In the genomic region with DNA sequence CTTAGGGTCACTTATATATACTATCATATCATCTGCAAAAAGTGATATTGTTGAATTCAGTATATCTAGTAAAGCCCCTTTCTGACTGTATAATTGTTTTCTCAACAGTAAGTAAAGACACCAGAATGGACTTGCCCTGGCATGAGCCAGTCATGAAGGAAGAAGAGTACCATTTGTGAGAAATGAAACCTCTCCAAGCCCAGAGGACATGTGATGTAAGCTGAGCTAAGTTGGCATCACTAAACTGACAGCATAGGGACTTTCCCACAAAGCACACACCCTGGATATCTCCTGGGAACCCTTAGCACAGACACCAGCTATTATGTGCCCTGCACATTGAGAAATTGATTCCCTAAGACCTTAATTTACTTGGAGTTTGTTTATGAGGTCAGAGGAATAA, we compare ENCODE assay signal across 26 mouse cellular contexts. TPM values are rescaled to one million over a fixed set of nuclear protein-coding genes. Genes with fewer than 3 reads are reported as not detected.
DNase-seq lines count a peak whose midpoint lies in the region; ATAC-seq and TF ChIP-seq lines count a peak whose summit lies in the region.
"Had no signal": no experiment of that assay in that cellular context is flagged by ENCODE, and none has a peak within 500 bp of the region (broad histone marks: within the 10 kb centered on the region; RNA-seq: fewer than 3 reads in every experiment).

No protein-coding gene starts in this region.

- H3K36me3 ChIP-seq in heart, embryonic 12.5 days, result no peaks in the 10 kb centered on the region
- no peaks in the 10 kb centered on the region for H3K36me3 ChIP-seq in CH12.LX (replicated peaks in 1 of 2; ENCODE audit: control insufficient read depth in 1 of 2, insufficient read depth in 1 of 2, low read length in 1 of 2)
- H3K36me3 ChIP-seq: embryonic facial prominence, embryonic 13.5 days; forebrain, embryonic 10.5 days; forebrain, embryonic 12.5 days had no signal

- TF ChIP-seq EP300 in CH12.LX (IDR thresholded peaks at IDR 0.05; ENCODE audit: low read length), result peak; percentile 53

- dilution Hi-C loops in CH12.LX (cut with MboI; ENCODE audit: extremely low pct_ligation_motif_present, extremely low pct_unique_long_range_greater_than_20kb, low sequenced_read_pairs), result no loop called here

- H3K4me1 ChIP-seq in heart, embryonic 12.5 days (replicated peaks), result no peaks in the 10 kb centered on the region
- H3K4me1 ChIP-seq in CH12.LX (ENCODE audit: control insufficient read depth in 1 of 2, insufficient read depth in 2 of 2), result peaks cover 2 to 15% of the 10 kb centered on the region in 2 experiments; a peak in 2 of 4 replicates
- H3K4me1 ChIP-seq: embryonic facial prominence, embryonic 13.5 days; forebrain, embryonic 10.5 days; forebrain, embryonic 12.5 days had no signal

- DNase-seq in heart, adult 11 months, result peak; percentile 13
- DNase-seq in CH12.LX (ENCODE audit: extremely low read depth), result peak; percentile 65
- DNase-seq in fat pad, adult 2 months (ENCODE audit: extremely low read depth, low read depth, low spot score), result peak; percentile 66
- no peak for DNase-seq in T-cell, adult 2 months (ENCODE audit: low spot score)
- DNase-seq in urinary bladder, adult 2 months (ENCODE audit: low spot score), result no peak
- DNase-seq in heart, postnatal 25 days (ENCODE audit: low spot score), result no peak
- DNase-seq: adrenal gland, adult 2 months; adrenal gland, postnatal 14 days; adrenal gland, postnatal 36 days; B cell, adult 2 months; cerebellum, adult 11-12 months; cerebellum, adult 2 months; cerebellum, adult 9-10 months; cerebellum, postnatal 10 days; cerebellum, postnatal 25 days had no signal

- intact Hi-C loops in heart, postnatal 25 days (cut with DNase I), result no loop called here

- ATAC-seq in heart, embryonic 12.5 days (ENCODE audit: insufficient number of reproducible peaks, low FRiP score), result no peak
- ATAC-seq: activated CD4-positive, CD25-positive, alpha-beta regulatory T cell, adult 4 months; CD4-positive, CD25-positive, alpha-beta regulatory T cell, adult 4 months; forebrain, embryonic 14.5 days; forebrain, embryonic 16.5 days had no signal

- H3K27ac ChIP-seq in heart, embryonic 12.5 days (ENCODE audit: poor library complexity, severe bottlenecking), result no peak overlapping the region
- H3K27ac ChIP-seq in CH12.LX (ENCODE audit: insufficient read depth, low read depth), result no peak overlapping the region
- H3K27ac ChIP-seq: embryonic facial prominence, embryonic 13.5 days; forebrain, embryonic 10.5 days; forebrain, embryonic 12.5 days had no signal

- no peak for TF ChIP-seq POLR2A in CH12.LX (IDR thresholded peaks at IDR 0.05; ENCODE audit: low read depth, low read length)

- H3K4me2 ChIP-seq in heart, embryonic 12.5 days, result no peak overlapping the region
- H3K4me2 ChIP-seq in CH12.LX (ENCODE audit: insufficient read depth, low read depth, poor library complexity, severe bottlenecking), result no peak overlapping the region
- H3K4me2 ChIP-seq: embryonic facial prominence, embryonic 13.5 days; forebrain, embryonic 12.5 days had no signal

- H3K27me3 ChIP-seq in heart, embryonic 12.5 days (replicated peaks), result 0 out of 2 replicates have a peak, but pooled peaks cover 2% of the 10 kb centered on the region
- peaks cover 2% of the 10 kb centered on the region for H3K27me3 ChIP-seq in CH12.LX (replicated peaks)
- H3K27me3 ChIP-seq: embryonic facial prominence, embryonic 13.5 days; forebrain, embryonic 12.5 days had no signal

- H3K9ac ChIP-seq in heart, embryonic 12.5 days, result no peak overlapping the region
- no peak overlapping the region for H3K9ac ChIP-seq in CH12.LX (ENCODE audit: insufficient read depth, low read depth)
- H3K9ac ChIP-seq: embryonic facial prominence, embryonic 13.5 days; forebrain, embryonic 12.5 days had no signal

- no peak overlapping the region for H3K4me3 ChIP-seq in heart, embryonic 12.5 days
- no peak overlapping the region for H3K4me3 ChIP-seq in CH12.LX (replicated peaks in 1 of 3; ENCODE audit: low read depth in 2 of 3, low read length in 2 of 3, poor library complexity in 1 of 3)
- H3K4me3 ChIP-seq: embryonic facial prominence, embryonic 13.5 days; forebrain, embryonic 10.5 days; forebrain, embryonic 12.5 days had no signal

- TF ChIP-seq RAD21 in CH12.LX (IDR thresholded peaks at IDR 0.05; ENCODE audit: low read depth, low read length), result no peak

- TF ChIP-seq CTCF in CH12.LX (conservative IDR thresholded peaks at IDR 0.05 in 1 of 2, IDR thresholded peaks at IDR 0.05 in 1 of 2; ENCODE audit: low read depth in 2 of 2, low read length in 2 of 2), result no peak

- no peaks in the 10 kb centered on the region for H3K9me3 ChIP-seq in heart, embryonic 12.5 days (replicated peaks)
- H3K9me3 ChIP-seq in CH12.LX (replicated peaks; ENCODE audit: low read length), result no peaks in the 10 kb centered on the region
- H3K9me3 ChIP-seq: embryonic facial prominence, embryonic 13.5 days; forebrain, embryonic 10.5 days; forebrain, embryonic 12.5 days had no signal

- in situ Hi-C loops in CH12.LX (cut with MboI; ENCODE audit: low pct_ligation_motif_present, low pct_unique_long_range_greater_than_20kb, low sequenced_read_pairs), result no loop called here

- H3K79me2 ChIP-seq in CH12.LX (replicated peaks; ENCODE audit: control insufficient read depth, extremely low read depth, insufficient read depth, poor library complexity, severe bottlenecking), result no peaks in the 10 kb centered on the region

TF ChIP-seq in CH12.LX, 34 proteins besides CTCF, POLR2A, EP300 and RAD21 (continues in another document):
- TF ChIP-seq CHD1 (IDR thresholded peaks at IDR 0.05; ENCODE audit: low read depth, low read length) (no peak), SIN3A (IDR thresholded peaks at IDR 0.05; ENCODE audit: low read length) (no peak), NRF1 (IDR thresholded peaks at IDR 0.05; ENCODE audit: low read depth, low read length) (no peak), MXI1 (IDR thresholded peaks at IDR 0.05; ENCODE audit: low read depth, low read length) (peak; percentile 32; the same call in 1 of the 2 replicates), ZC3H11A (IDR thresholded peaks at IDR 0.05; ENCODE audit: low read depth, low read length) (no peak), MAFK (IDR thresholded peaks at IDR 0.05; ENCODE audit: insufficient replicate concordance, low read length) (no peak), KAT2A (IDR thresholded peaks at IDR 0.05; ENCODE audit: insufficient replicate concordance, low read length) (no peak), BHLHE40 (IDR thresholded peaks at IDR 0.05; ENCODE audit: low read depth, low read length) (0 out of 2 replicates have a peak, but pooled peaks have one; percentile 15), TCF12 (IDR thresholded peaks at IDR 0.05; ENCODE audit: low read depth, low read length) (peak; percentile 22; the same call in 1 of the 2 replicates), JUND (conservative IDR thresholded peaks at IDR 0.05; ENCODE audit: low read depth, low read length) (no peak), POLR2AphosphoS2 (IDR thresholded peaks at IDR 0.05; ENCODE audit: low read depth, low read length) (no peak), MAX (IDR thresholded peaks at IDR 0.05; ENCODE audit: low read length) (peak; percentile 57; the same call in 1 of the 2 replicates), USF2 (conservative IDR thresholded peaks at IDR 0.05; ENCODE audit: low read depth, low read length) (no peak), USF1 (IDR thresholded peaks at IDR 0.05; ENCODE audit: low read depth, low read length) (no peak), E2F4 (IDR thresholded peaks at IDR 0.05; ENCODE audit: insufficient replicate concordance, low read depth, low read length) (no peak), JUN (IDR thresholded peaks at IDR 0.05; ENCODE audit: insufficient read depth, low read depth, low read length) (no peak), MYC (IDR thresholded peaks at IDR 0.05; ENCODE audit: low read depth, low read length) (no peak), ZKSCAN1 (IDR thresholded peaks at IDR 0.05; ENCODE audit: borderline replicate concordance, low read depth, low read length) (no peak), SMC3 (IDR thresholded peaks at IDR 0.05; ENCODE audit: low read depth, low read length) (no peak), MAZ (IDR thresholded peaks at IDR 0.05; ENCODE audit: low read depth, low read length) (no peak), PAX5 (IDR thresholded peaks at IDR 0.05; ENCODE audit: low read length) (no peak), NELFE (IDR thresholded peaks at IDR 0.05; ENCODE audit: low read depth, low read length) (no peak), TBP (conservative IDR thresholded peaks at IDR 0.05; ENCODE audit: low read depth, low read length) (no peak), HCFC1 (IDR thresholded peaks at IDR 0.05; ENCODE audit: low read depth, low read length) (no peak), MEF2A (IDR thresholded peaks at IDR 0.05; ENCODE audit: borderline replicate concordance, low read depth, low read length) (0 out of 2 replicates have a peak, but pooled peaks have one; percentile 25), ZNF384 (IDR thresholded peaks at IDR 0.05; ENCODE audit: low read depth, low read length) (no peak), ETS1 (conservative IDR thresholded peaks at IDR 0.05; ENCODE audit: low read depth, low read length) (peak; percentile 52; the same call in 1 of the 2 replicates), RCOR1 (conservative IDR thresholded peaks at IDR 0.05; ENCODE audit: low read depth, low read length) (no peak)

RNA-seq across cellular contexts. Expression of a gene that starts 15.6 kb away (rescaled TPM):
- 0.05 TPM in 1 of 2 replicates, not detected in the other for polyA plus RNA-seq in heart, embryonic 12.5 days (2016; fragmentation: Nextera tagmentation; extraction: Ambion mirVana)
- not detected in 2 replicates for total RNA-seq in CH12.LX (2012; rRNA removed)
- not detected in 2 replicates for total RNA-seq in CH12.LX (2014; rRNA removed)
- polyA plus RNA-seq in CH12.LX (2012; ENCODE audit: insufficient read length, low read depth), result not detected in 2 replicates
- polyA plus RNA-seq in urinary bladder, adult 2 months (2012; rRNA removed), result 1.0 and 1.5 TPM in 2 replicates
- total RNA-seq in heart, postnatal 25 days (2021), result under 1 TPM; 0.26 to 0.42 TPM
- total RNA-seq: MEL had no signal
- polyA plus RNA-seq: activated CD4-positive, CD25-positive, alpha-beta regulatory T cell, adult 4 months; embryonic facial prominence, embryonic 11.5 days; forebrain, embryonic 10.5 days; forebrain, embryonic 12.5 days had no signal

RNA-seq across cellular contexts. Expression of a gene that starts 25.9 kb away (rescaled TPM):
- 0.08 and 0.09 TPM in 2 replicates for polyA plus RNA-seq in heart, embryonic 12.5 days (2016; fragmentation: Nextera tagmentation; extraction: Ambion mirVana)
- total RNA-seq in CH12.LX (2012; rRNA removed) (not detected in 2 replicates), CH12.LX (2014; rRNA removed) (not detected in 2 replicates)
- 0.16 TPM in 1 of 2 replicates, not detected in the other for polyA plus RNA-seq in CH12.LX (2012; ENCODE audit: insufficient read length, low read depth)
- 0.56 TPM in 2 replicates for polyA plus RNA-seq in urinary bladder, adult 2 months (2012; rRNA removed)
- under 1 TPM; 0.17 to 0.31 TPM for total RNA-seq in heart, postnatal 25 days (2021)
- total RNA-seq: MEL had no signal
- polyA plus RNA-seq: activated CD4-positive, CD25-positive, alpha-beta regulatory T cell, adult 4 months; adrenal gland, adult 2 months; CD4-positive, CD25-positive, alpha-beta regulatory T cell, adult 4 months; embryonic facial prominence, embryonic 11.5 days; embryonic facial prominence, embryonic 13.5 days; forebrain, embryonic 10.5 days; forebrain, embryonic 12.5 days; forebrain, embryonic 14.5 days; forebrain, embryonic 16.5 days had no signal

RNA-seq across cellular contexts. Expression of a gene that starts 34.0 kb away (rescaled TPM):
- polyA plus RNA-seq in heart, embryonic 12.5 days (2016; fragmentation: Nextera tagmentation; extraction: Ambion mirVana), result not detected in 2 replicates
- not detected in 2 replicates for total RNA-seq in CH12.LX (2012; rRNA removed)
- total RNA-seq in CH12.LX (2014; rRNA removed), result not detected in 2 replicates
- not detected in 2 replicates for polyA plus RNA-seq in CH12.LX (2012; ENCODE audit: insufficient read length, low read depth)
- 2.1 and 2.9 TPM in 2 replicates for polyA plus RNA-seq in urinary bladder, adult 2 months (2012; rRNA removed)
- not detected for total RNA-seq in heart, postnatal 25 days (2021)
- total RNA-seq: ES-E14, MEL had no signal
- polyA plus RNA-seq: CD4-positive, CD25-positive, alpha-beta regulatory T cell, adult 4 months; embryonic facial prominence, embryonic 11.5 days; forebrain, embryonic 10.5 days; forebrain, embryonic 12.5 days; forebrain, embryonic 14.5 days; forebrain, embryonic 16.5 days had no signal

Comparison
In these comparisons a context has a peak if more than half of its experiments do, and no peak if none do; other contexts are left out.
1. DNase-seq: peak in heart, adult 11 months (single experiment), CH12.LX (single experiment) and fat pad, adult 2 months (single experiment); none in T-cell, adult 2 months (single experiment), urinary bladder, adult 2 months (single experiment) and heart, postnatal 25 days (single experiment).